Mouse (Mus musculus) small intestine, adult 2 months (tissue): ENCODE measurements around the gene Rab11fip4.

Experiments
- CTCF ChIP-seq: fragments of 200-500 bp; IDR thresholded peaks from 2 replicates; pipeline ENCODE4 v1.5.1; 2012; ENCODE audit warnings: low read depth, mild to moderate bottlenecking, control low read depth, inconsistent platforms, low read length, moderate library complexity, mixed read lengths; ENCODE audit not compliant: insufficient replicate concordance, insufficient read length; ENCODE audit errors: extremely low read depth
- POLR2A ChIP-seq: fragments of 200-500 bp; IDR thresholded peaks from 2 replicates; pipeline ENCODE4 v1.6.1; 2012; ENCODE audit warnings: low read depth, mild to moderate bottlenecking, control low read depth, inconsistent platforms, low read length, moderate library complexity

GRCm38 (mm10) chr11:79674231-79674630 lies 83.2 kb downstream of the Rab11fip4 start:
- TF ChIP-seq POLR2A (no peak), CTCF (no peak)
